Mouse (Mus musculus) fat pad, adult 2 months (tissue): ENCODE results near the gene Dph6.
"Not testable (repeated sequence)": the region's sequence is repeated elsewhere in the genome, so short reads cannot be mapped to it uniquely, and the experiment has no call there.

ENCODE experiments used
- DNase-seq: peaks from one replicate; pipeline ENCODE4 v3.0.0-alpha.2; 2011; ENCODE audit warnings: low read depth, low spot score; ENCODE audit errors: extremely low read depth

The Dph6 gene

DNA sequence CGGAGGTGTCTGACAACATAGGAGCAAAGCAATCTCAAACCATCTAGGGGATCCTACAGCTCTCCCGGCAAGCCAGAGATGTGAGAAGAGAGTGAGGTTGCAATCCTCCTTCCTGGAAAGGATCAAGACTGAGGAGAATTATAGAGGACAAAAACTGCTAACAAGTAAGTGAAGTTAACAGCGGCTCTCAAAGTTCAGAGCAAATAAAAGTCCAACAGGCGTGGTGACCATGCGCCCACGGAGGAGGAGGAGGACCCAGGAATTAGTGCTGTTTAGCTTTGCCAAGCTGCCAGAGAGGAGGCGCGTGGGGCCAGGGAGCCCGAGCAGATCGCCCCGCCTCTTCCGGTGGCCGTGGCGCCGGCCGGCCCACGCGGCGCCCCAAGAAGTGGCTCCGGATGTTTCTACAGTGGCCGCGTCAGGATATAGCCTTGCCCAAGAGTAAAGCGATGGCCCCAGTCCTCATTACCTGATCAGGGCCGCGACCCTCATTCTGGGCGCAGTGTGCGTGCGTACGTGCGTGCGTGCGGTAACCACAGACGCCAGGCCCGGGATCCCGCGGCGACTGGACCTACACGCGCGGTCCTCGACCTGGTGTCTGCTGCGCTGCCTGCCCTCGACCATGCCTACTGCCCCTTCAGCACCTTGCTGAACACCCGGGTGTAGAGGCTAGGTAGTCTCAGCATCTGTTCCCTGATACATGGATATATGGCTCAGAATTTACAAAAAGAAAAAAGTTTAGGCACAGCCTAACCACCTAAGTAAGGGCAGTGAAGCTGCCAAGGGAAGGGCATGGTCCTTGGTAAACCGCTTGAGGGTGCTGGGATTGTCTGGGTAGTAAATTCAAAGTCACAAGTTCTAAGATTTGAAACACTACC, at the start of gene Dph6:
Gene Dph6, minus strand, starts transcription at position 600 of the 875 bp plus-strand sequence.
- peak; percentile 21 for DNase-seq

DNA sequence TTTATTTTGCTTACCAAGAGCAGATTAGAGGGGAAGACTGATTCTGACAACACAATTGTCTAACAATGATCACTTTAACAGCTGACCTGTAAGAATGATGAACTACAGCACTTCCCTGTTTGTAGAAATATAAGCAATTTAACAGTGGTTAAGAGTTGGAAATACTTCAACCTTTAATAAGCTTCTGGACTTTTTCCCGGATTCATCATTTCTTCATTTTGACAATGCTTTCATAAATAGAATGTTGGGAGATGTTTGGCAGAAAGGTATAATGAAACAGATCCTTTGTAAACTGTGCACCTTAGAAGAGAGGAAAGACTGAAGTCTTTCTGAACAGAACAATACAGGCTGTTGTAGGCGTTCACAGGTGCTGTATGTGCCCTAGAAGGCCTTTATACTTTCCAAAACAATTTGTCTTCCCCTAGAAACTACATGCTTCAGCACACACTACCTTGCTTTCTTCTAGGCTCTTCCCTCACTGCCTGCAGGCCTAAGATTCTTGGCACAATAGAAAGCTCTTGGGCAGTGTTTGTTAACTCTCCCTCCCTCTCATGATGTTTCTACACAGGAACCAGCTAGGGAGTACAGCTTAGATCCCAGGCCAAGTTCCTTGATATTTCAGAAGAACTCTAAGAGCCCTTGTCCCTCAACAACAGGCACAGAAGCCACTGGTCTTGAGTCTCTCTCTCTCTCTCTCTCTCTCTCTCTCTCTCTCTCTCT, 46.4 kb upstream of the Dph6 start:
- DNase-seq, result peak; percentile 47

DNA sequence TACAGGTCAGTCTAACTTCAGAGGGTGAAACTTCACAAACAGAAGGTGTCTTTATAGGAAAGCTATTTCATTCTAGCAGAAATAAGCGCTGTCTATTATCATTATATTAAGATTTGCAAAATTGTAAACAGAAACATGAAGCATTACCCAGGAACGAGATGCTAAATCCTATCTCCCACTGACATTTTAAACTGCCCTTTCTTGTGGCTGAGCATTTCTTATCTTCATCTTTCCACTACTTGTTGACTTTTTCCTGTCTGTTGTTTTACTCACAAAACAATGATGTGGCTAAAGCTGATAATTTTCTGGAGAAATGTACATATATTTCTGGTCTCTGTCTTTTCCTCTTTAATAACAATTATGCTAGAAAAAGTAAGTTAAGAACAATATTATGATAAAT, 36.8 kb upstream of the Dph6 start:
- DNase-seq, result no peak

DNA sequence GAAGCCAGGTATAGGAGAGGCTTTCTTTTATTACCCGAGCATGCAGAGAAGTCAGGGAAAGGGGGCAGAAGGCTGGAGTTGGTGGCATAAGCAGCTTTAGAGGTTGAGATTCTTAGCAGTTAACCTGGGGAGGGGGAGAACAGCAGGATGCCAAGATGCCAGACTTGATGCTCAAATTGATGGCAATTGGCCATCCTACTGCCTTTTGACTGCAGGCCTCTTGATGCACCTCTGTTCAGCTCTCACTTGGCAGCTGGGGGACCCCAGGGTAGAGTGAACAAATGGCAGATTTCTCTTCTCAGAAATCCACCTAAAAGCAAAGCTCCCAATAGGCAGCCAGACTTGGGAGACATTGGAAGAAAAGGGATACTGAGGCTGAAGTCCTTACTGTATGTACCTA, 32.7 kb upstream of the Dph6 start:
- no peak for DNase-seq

DNA sequence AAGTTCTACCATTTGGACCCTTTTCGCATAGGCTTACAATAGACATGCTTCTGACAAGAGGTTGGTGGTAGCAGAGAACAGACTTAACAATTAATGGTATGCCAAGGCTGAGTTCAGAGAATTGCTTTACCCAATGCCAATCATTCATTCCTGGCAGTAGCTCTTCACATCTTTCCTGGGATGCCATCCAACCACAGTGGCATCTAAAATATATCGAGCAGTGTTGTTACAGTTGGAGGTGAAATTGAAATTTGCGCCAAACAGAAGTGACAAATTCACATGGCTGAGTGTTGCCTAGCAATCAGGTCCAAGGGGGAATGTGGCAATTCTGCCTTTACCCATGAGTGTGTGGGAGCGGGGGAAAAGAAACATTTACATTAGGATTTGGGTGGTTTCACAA, 32.3 kb upstream of the Dph6 start:
- no peak for DNase-seq

DNA sequence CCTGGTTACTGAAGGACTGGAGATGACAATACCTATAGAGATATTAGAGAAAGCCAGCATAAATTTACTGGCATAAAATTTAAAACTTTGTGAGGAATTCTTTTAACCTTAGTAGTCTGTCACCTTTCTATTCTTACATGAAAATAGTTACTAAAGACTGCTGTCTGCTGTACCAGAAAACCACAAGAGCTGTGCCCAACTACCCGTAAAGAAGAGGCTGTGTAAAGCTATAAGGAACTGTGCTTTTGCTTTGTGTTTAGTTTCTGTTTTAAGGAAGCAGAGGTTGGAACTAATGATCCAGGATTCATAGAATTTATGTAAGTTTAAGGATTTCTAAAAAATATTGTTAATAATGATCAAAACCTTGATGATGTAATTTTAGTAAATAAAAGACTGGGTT, 19.1 kb upstream of the Dph6 start:
- no peak for DNase-seq

DNA sequence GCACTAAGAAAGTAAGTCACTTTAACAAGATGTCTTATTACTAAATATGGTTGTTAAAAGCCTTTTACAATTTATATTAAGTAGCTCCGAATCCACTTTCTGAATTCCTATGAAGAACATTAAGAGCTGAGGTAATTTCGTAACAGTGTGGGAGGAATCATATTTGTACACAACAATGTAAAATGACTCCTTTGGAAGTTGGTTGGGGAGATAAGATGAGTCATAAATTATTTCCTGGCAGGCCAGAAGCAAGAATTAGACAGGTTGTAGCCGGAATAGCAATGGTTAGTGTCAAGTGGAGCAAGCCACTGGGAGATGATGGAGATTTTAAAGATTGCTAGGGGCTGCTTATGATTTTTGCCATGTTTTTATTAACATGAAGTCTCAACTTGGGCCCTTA, 16.2 kb upstream of the Dph6 start:
- no peak for DNase-seq

DNA sequence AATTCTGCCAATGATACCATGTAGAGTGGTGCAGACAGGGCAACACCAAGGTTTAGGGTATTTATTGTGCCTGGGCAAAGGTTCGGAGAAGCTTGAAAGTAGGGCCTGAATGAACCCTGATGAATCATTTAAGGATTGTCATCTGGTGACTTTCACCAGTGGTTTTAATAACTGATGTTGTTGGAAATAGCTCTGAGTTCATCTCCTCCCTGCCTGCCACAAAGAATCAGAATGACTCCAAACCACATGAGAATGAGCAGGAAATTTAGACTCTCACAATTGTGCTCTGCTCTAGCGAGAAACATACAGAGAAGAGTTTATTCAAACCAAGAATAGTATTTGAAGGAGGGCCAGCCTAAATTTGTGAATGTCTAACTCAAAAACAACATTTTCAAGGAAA, 4.2 kb upstream of the Dph6 start:
- no peak for DNase-seq

DNA sequence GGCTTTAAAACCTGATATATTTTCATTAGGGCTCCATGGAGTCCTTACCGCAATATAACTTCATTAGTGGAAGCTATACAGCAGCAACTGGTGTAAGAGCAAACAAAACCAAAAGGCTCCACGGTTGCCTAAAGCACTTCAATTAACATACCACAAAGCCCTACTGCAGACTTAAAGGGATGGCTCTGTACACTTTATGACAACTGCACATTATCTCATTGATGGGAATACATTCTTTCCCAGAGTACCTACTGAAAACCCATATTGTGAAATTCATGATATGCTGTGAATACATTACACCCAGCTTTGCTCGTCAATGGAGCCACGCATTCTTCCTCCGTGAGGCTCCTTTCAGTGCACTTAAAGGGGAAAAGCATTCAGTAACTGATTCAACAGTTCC, 8.5 kb downstream of the Dph6 start:
- DNase-seq, result no peak

DNA sequence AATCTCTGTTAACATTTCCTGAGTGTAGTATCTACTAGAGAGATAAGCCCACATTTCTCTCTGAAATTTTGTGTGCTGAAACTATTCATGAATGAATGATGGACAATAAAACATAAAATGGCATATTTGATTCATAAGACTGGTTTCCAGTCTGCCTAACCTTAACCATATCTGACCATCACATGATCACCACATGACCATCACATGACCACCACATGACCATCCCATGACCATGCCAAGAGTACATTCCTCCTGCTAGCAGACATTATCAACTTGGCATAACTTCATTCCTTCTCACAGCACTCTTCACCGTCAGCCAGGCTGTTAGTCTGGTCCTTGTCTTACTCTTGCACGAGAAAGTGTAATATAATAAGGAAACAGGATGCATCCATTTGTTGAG, 10.9 kb downstream of the Dph6 start:
- DNase-seq, result no peak

DNA sequence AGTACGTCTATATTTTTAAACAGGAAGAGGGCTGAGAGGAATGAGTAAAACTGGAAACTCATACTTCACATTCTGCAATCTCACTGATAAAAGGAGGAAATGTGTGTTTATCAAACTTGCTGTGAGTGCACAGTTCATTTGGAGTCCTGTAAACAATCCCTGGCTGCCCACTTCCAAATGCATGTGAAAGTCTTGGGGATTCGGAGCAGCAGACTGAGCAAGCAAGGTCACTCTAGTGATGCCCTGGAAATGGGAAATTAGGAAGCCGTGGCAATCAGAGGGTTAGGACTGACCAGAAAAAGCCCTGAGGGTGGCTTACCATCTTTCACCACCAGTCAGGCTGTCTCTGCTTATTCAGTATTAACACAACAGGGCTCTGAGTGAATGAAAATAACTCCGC, 30.1 kb downstream of the Dph6 start:
- DNase-seq, result no peak

DNA sequence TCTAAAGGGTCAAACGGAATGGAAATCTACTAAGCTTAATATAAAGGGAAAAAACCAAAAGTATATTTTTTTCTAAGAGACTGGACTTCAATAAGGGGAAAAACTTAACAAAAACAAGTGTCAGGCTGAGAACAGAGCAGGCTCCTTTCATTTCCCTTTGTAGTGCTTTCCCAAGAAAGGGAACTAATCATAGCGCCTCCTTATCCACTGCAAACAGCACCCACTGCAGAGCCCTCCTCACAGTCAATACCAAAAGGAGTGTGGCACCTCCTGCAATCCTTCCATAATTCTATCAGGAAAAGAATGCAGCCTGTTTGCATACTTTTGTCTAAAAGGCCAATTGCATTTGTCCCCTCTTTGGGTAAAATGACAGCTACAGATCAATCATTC, 32.2 kb downstream of the Dph6 start:
- no peak for DNase-seq

DNA sequence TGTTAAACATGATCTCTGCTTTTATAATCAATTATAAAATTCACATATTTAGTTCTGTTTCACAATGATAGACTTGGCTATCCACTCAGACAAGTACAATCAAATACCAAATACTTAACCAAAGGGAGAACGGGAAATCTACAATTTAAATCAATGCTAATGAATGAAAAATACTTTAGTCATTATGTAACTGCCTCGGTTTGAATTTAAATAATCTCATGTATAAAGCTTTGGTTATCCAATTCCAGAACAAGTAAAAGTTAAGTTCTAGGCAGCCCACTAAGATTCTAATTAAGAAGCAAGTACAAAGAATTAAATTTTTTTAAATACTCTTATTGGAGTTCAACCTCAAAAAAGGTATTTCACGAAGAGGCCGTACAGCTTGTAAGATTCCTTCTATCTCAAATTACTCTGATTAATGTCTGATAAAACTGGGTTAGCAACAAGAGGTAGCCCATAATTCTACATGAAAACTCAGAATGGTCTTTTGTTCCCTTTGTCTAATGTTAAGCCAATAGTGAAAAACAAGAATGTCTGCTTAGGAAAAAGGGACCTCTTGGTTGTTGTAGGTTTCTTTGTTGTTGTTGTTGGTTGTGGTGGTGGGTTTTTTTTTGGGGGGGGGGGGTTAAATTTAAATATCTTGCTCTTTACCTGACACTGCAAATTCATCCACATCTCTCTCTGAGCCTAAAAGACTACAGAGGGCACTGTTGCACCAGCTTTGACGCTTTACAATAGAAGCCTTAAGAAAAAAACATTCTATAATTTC, 32.8 kb downstream of the Dph6 start:
- no peak for DNase-seq

DNA sequence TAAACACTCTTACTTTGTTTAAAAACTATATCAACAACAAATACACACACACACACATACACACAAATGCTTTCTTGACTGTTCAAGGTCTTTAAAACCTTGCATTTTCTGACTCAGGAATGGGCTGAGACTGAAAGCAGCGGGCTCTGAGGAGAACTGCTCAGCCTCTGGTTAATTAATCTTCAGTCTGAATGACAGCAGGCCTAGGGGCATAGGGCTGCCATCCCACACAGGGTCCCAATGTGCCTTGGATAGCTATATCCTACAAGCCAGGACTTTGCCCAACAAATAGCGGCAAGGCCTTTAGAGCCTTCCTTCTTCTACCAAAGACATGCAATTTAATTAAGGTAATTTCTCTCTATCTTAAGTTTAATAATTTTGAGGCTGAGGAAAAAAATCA, 43.2 kb downstream of the Dph6 start:
- no peak for DNase-seq

DNA sequence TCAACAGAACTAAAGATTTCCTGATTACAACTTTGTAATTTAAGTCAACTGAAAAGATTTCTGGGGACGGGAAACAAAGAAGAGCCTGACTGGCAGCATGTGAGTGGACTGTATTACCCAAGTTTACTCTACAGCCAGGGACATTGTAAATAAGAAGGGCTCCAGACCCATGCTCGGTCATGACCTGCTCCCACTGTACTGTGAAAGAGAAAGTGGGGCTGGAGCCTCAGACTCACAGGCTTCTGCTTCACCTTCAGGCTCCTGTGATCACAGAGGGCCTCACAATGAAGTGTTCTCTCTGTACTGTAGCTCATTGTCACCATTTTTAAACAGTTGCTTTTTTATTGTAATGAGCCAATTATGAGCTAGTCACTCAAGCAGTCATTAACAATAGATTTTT, 44.7 kb downstream of the Dph6 start:
- no peak for DNase-seq

DNA sequence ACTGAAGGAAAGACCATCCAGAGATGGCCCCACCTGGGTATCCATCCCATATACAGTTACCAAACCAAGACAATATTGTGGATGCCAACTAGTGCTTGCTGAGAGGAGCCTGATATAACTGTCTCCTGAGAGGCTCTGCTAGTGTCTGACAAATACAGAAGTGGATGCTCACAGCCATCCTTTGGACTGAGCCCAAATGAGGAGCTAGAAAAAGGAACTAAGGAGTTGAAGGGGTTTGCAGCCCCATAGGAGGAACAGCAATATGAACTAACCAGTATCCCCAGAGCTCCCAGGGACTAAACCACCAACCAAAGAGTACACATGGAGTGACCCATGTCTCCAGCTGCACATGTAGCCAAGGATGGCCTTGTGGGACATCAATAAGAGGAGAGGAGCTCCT, 49.6 kb downstream of the Dph6 start:
- not testable (repeated sequence) for DNase-seq

DNA sequence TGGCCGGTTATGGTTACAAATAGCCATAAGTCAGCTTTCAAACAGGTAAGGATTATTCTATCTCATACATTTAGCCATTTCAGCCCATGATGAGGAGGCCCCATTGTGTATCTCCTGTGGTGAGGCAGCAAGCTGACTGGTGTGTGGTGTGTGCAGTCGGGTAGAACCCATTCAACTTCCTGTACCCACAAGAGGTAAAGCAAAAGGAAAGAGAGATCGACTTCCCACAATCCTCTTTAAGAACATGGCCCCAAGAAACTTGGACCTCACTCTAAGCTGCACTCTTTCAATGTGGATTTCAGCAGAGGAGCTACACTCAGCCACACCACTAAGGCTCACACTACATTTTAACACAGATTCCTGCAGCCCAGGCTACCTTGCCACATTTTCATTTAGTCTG, 53.6 kb downstream of the Dph6 start:
- DNase-seq, result no peak

DNA sequence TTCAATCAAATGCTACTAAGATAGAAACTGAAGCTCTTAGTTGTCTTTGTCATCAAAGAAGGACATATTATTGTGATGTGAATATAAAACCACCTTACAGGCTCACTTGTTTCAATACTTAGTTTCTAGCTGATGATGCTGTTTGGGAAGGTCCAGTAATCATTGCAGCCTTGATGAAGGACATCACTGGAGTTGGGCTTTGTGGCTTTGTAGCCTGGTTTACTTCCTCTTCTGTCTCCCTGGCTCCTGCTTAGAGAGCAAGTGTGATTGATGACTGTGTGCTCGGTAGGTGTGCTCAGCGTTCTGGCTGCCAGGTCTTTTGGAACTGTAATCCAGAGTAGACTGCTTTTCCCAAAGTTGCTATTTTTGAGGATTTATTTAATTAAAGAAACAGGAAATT, 55.0 kb downstream of the Dph6 start:
- no peak for DNase-seq

DNA sequence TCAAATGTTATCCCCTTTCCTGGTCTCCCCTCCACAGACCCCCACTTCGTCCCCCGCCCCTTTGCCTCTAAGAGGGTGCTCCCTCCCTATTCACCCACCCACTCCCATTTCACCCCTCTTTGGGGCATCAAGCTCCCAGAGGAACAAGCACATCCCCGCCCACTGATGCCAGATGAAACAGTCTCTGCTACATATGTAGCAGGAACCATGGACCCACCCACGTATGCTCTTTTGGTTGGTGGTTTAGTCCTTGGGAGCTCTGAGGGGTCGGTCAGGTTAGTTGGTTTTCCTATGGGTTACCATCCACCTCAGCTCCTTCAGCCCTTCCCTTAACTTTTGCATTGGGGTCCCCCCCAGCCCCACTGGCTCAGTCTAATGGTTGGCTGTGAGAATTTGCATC, 61.4 kb downstream of the Dph6 start:
- DNase-seq, result no peak

DNA sequence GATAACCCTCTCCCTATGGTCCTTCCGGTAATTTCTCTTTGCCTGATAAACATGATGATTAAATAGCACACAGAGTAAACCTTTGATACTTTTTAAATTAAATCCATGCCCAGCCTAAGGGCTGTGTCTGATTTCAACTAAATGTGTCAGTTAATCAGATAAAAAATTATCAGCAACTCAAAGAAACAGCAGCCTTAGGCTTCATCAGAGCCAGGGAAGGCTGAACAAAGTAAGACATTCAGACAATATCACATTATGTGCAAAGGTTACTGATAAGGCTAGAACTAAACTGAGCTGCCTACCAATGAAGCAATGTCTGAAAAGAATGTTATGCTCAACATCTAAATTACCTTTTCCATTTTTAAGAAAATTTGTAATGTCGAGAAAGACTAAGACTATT, 74.0 kb downstream of the Dph6 start:
- no peak for DNase-seq

DNA sequence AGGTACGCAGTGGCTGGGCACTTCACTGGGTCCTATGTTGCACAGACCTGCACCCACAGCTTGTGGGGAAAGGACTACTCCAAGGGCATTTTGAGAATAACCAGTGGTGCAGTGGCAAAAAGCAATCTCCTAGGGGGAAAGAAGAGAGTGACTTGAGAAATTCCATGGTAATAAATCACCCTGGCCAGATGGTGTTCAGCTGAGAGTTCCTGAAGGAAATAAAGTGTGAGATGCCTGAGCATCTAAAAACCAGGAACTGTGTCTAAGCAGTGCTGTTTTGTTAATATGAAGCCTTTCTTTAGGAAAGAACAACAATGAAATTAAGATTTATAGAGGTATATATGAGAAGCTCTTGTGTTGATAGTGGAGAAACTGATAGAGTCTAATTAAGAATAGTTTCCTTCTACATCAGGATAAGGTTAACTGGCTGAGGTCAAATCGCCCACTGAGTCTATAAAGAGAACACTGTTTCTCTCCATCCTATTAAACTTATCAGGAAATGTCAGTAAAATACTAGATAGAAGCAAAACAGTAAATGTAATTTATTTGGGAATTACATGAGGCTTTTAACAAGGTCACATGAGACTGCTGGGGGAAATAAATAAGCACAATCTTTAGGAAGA, 111.7 kb downstream of the Dph6 start:
- no peak for DNase-seq
